ENCODE assay signal across 13 mouse cellular contexts in genomic region chr5:138952969-138953368, GRCm38 (mm10). TPM values are rescaled to one million over a fixed set of nuclear protein-coding genes. Genes with fewer than 3 reads are reported as not detected.
A peak's percentile ranks its signal among the peaks of the same experiment; 100 is the strongest.
DNase-seq lines count a peak whose midpoint lies in the region; ATAC-seq and TF ChIP-seq lines count a peak whose summit lies in the region.
"Had no signal": no experiment of that assay in that cellular context is flagged by ENCODE, and none has a peak within 500 bp of the region (broad histone marks: within the 10 kb centered on the region; RNA-seq: fewer than 3 reads in every experiment).

No protein-coding gene starts in this region.

- no peaks in the 10 kb centered on the region for H3K27me3 ChIP-seq in kidney, adult 2 months (replicated peaks; ENCODE audit: control insufficient read depth, insufficient read depth, low read length)
- H3K27me3 ChIP-seq in lung, postnatal 0 days (replicated peaks; ENCODE audit: insufficient read depth, low read length), result no peaks in the 10 kb centered on the region

- DNase-seq in gastrocnemius, postnatal 25 days, result peak; percentile 45
- no peak for DNase-seq in gastrocnemius, adult 8-10 months (ENCODE audit: low spot score in 2 of 2)
- peak; percentile 62 for DNase-seq in adrenal gland, adult 2 months
- DNase-seq in kidney, adult 2 months, result peak; percentile 78
- peak; percentile 51 for DNase-seq in lung, postnatal 0 days (ENCODE audit: low spot score)
- DNase-seq in thymus, postnatal 14 days, result no peak
- no peak for DNase-seq in ovary, adult 18-20 months (ENCODE audit: low spot score)
- DNase-seq in thymus, postnatal 36 days, result no peak

- H3K4me3 ChIP-seq in kidney, adult 2 months (ENCODE audit: insufficient read depth, low read depth, low read length), result no peak overlapping the region
- H3K4me3 ChIP-seq in lung, postnatal 0 days (ENCODE audit: low read depth, low read length), result no peak overlapping the region
- H3K4me3 ChIP-seq: embryonic facial prominence, embryonic 13.5 days; left cerebral cortex, adult 2 months had no signal

- TF ChIP-seq EP300 in lung, postnatal 0 days (IDR thresholded peaks at IDR 0.05), result no peak

- H3K36me3 ChIP-seq in kidney, adult 2 months (ENCODE audit: control insufficient read depth, insufficient read depth, low read length), result no peaks in the 10 kb centered on the region
- no peaks in the 10 kb centered on the region for H3K36me3 ChIP-seq in lung, postnatal 0 days (ENCODE audit: insufficient read depth, low read length)
- H3K36me3 ChIP-seq: embryonic facial prominence, embryonic 13.5 days had no signal

- no peaks in the 10 kb centered on the region for H3K9me3 ChIP-seq in lung, postnatal 0 days (ENCODE audit: low read length)
- H3K9me3 ChIP-seq: embryonic facial prominence, embryonic 13.5 days had no signal

- no peaks in the 10 kb centered on the region for H3K4me1 ChIP-seq in kidney, adult 2 months (ENCODE audit: control insufficient read depth, insufficient read depth, low read length)
- H3K4me1 ChIP-seq in lung, postnatal 0 days (ENCODE audit: insufficient read depth, low read depth, low read length), result peaks cover 16% of the 10 kb centered on the region

- no peak for TF ChIP-seq POLR2A in kidney, adult 2 months (IDR thresholded peaks at IDR 0.05; ENCODE audit: low read depth, low read length)

- TF ChIP-seq CTCF in kidney, adult 2 months (conservative IDR thresholded peaks at IDR 0.05; ENCODE audit: insufficient read depth, insufficient read length, low read depth, low read length), result no peak
- TF ChIP-seq CTCF in lung, postnatal 0 days (IDR thresholded peaks at IDR 0.05), result no peak

- ATAC-seq in lung, postnatal 0 days, result peak; percentile 44
- ATAC-seq: CD4-positive, CD25-positive, alpha-beta regulatory T cell, adult 4 months; forebrain, embryonic 16.5 days; intestine, postnatal 0 days had no signal

- no peak overlapping the region for H3K9ac ChIP-seq in lung, postnatal 0 days (replicated peaks; ENCODE audit: low read depth)
- H3K9ac ChIP-seq: embryonic facial prominence, embryonic 13.5 days had no signal

- no peak overlapping the region for H3K4me2 ChIP-seq in lung, postnatal 0 days (replicated peaks; ENCODE audit: low read depth, low read length)
- H3K4me2 ChIP-seq: embryonic facial prominence, embryonic 13.5 days had no signal

- no peak overlapping the region for H3K27ac ChIP-seq in kidney, adult 2 months (ENCODE audit: insufficient read depth, low read depth, low read length)
- no peak overlapping the region for H3K27ac ChIP-seq in lung, postnatal 0 days (ENCODE audit: low read length)
- H3K27ac ChIP-seq: embryonic facial prominence, embryonic 13.5 days; left cerebral cortex, adult 2 months had no signal

- WGBS in kidney, adult 2 months, result 45% methylated on average over 13 of the region's 13 CpGs
- WGBS in lung, postnatal 0 days, result 34% methylated on average over 13 of the region's 13 CpGs

RNA-seq across cellular contexts. Expression of gene Pdgfa, which starts 44.2 kb away (rescaled TPM):
- total RNA-seq in gastrocnemius, postnatal 25 days (2021), result 10 to 100 TPM; 22.2 to 22.3 TPM
- total RNA-seq in gastrocnemius, adult 8-10 months (2022), result 10 to 100 TPM; 19.8 to 32.1 (median 25.2) TPM
- 10 to 100 TPM; 23.8 to 37.5 TPM for total RNA-seq in adrenal gland, adult 2 months (2021)
- polyA plus RNA-seq in adrenal gland, adult 2 months (2012; rRNA removed), result 42.9 and 56.9 TPM in 2 replicates
- 12.0 and 14.1 TPM in 2 replicates for polyA plus RNA-seq in kidney, adult 2 months (2012; rRNA removed)
- polyA plus RNA-seq in lung, postnatal 0 days (2015; fragmentation: Nextera tagmentation; extraction: Ambion mirVana), result 108 and 114 TPM in 2 replicates
- polyA plus RNA-seq: CD4-positive, CD25-positive, alpha-beta regulatory T cell, adult 4 months had no signal

Comparison
In these comparisons a context has a peak if more than half of its experiments do, and no peak if none do; other contexts are left out.
1. DNase-seq: peak in gastrocnemius, postnatal 25 days (single experiment), adrenal gland, adult 2 months (single experiment), kidney, adult 2 months (single experiment) and lung, postnatal 0 days (single experiment); none in gastrocnemius, adult 8-10 months (0 of 2), thymus, postnatal 14 days (single experiment), ovary, adult 18-20 months (single experiment) and thymus, postnatal 36 days (0 of 2).